Mouse (Mus musculus): Measurements from ENCODE around the gene Tmeff2. TPM values are rescaled to one million over a fixed set of nuclear protein-coding genes. Genes with fewer than 3 reads are reported as not detected.

Tmeff2 gene
- polyA plus RNA-seq, 3 experiments from 2014 or later: not detected

DNA sequence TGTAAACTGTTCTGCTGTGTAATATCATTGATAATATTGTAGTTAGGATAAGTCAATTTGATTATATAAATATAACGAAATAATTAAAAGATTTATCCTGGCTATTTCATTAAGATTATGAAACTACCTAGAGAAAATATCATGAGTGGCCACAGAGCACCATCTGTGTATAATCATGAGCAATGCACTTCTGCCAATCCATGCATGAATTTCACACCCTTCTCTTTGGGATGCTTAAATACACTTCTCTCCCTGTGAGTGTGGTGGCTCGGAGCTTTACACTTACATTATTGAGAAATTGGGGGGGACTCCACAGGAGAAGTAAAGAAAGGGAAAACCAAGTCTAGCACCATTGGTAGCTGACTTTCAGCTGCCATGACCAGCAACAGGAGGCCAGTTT lies 206.9 kb downstream of the Tmeff2 start:
- no peak for ATAC-seq

DNA sequence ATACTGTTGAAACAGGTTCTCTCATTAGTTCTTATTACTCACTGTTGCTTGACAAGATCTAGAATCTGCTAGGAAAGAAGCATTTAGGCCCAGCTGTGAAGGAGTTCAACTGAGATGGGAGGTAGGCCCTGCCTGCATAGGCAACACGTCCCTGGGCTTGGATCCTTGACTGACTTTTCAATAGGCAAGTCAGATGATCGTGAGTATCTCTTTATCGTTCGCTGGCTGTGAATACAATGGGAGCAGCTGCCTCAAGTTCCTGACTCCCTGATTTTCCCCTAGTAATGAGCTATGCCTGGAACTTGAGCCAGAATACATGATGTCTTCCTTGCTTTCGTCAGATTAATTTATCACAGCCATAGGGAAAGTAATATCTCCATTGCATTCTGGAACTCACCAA lies 214.3 kb downstream of the Tmeff2 start:
- ATAC-seq: no peak

GRCm38 (mm10) chr1:51115761-51116160 lies 215.3 kb downstream of the Tmeff2 start:
- ATAC-seq: no peak

GRCm38 (mm10) chr1:51117830-51118229 lies 217.4 kb downstream of the Tmeff2 start:
- no peak for ATAC-seq

DNA sequence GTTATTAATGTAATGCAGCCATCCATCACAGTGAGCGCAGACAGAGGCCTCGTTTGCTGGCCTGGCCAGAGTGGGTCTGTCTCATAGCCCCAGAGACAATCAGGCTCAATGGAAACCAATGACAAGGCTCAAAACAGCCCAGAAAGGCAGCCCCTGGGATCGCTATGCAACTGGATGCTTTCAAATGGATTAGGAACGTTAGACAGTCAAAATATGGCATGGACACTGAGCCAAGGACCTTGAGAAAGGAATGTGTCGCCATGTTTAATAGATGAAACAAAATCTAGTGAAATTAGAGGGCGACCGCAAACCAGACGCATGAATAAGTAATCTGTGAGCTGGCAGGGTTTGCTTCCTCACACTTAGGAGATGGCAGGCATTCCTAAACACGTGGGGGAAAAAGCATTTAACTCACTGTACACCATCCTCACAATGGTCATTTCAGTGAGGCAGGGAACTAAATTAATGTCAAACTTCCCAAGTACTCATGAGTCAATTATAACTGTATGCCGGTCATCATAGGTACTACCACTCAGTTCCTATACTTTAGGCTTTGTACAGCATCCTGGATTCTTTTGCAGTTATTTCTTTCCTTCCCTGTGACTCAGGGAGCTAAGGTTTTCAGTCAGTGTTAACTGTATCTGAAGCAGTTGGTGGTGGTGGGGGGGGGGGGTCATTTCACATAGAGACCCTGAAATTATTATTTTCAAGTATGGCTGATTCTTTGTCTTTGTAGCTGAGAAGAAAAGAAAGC lies 225.4 kb downstream of the Tmeff2 start:
- no peak for ATAC-seq

- ATAC-seq: no peak
Observed at GRCm38 (mm10) chr1:51126425-51126765, 225.9 kb downstream of the Tmeff2 start.

DNA sequence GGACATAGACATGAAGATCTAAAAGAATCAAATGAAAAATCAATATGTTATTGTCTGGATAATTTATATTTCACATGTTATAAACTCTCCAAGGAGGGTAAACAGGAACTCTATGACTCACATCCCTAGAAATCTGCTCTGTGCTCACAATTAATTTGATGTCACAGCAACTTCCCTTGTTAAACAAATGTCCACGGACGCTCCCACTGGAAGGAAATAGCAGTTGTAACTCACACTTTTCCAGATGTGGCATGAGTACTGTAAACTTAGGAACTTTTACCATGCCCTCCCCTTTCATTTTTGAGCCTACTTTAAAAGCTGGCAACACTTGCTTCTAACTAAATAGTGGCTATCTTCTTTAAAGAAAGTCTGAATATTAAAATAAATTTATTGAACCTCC lies 236.3 kb downstream of the Tmeff2 start:
- ATAC-seq: no peak

GRCm38 (mm10) chr1:51139605-51140004 lies 239.2 kb downstream of the Tmeff2 start:
- no peak for ATAC-seq

- no peak for ATAC-seq
Observed at GRCm38 (mm10) chr1:51141381-51141780, 240.9 kb downstream of the Tmeff2 start.

- no peak for ATAC-seq
Observed at GRCm38 (mm10) chr1:51142729-51143128, 242.3 kb downstream of the Tmeff2 start.

- ATAC-seq: no peak
Observed at GRCm38 (mm10) chr1:51145693-51146092, 245.2 kb downstream of the Tmeff2 start.

GRCm38 (mm10) chr1:51148481-51149137 lies 248.2 kb downstream of the Tmeff2 start:
- no peak for ATAC-seq

- ATAC-seq: no peak
Observed at GRCm38 (mm10) chr1:51149488-51149887, 249.0 kb downstream of the Tmeff2 start.

- no peak for ATAC-seq
Observed at GRCm38 (mm10) chr1:51149890-51150289, 249.4 kb downstream of the Tmeff2 start.

DNA sequence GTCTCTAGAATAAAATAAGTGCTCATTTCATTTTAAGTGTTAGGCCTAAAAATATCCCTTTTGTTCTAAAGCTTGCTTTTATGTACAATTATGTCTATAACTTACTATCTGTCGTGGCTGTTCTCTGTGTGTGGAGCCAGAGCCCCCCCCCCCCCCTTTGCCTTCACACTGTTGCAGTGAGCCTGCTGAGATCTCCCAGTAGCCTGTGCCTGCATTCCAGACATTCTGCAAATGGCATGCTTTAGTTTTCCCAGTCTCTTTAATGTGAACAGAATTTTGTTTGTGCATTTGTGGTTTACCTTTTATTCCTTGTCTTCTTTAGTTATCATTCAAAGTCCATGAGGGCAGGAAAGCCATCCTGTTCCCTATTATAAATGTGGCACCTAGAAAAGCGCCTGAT lies 251.6 kb downstream of the Tmeff2 start:
- no peak for ATAC-seq

DNA sequence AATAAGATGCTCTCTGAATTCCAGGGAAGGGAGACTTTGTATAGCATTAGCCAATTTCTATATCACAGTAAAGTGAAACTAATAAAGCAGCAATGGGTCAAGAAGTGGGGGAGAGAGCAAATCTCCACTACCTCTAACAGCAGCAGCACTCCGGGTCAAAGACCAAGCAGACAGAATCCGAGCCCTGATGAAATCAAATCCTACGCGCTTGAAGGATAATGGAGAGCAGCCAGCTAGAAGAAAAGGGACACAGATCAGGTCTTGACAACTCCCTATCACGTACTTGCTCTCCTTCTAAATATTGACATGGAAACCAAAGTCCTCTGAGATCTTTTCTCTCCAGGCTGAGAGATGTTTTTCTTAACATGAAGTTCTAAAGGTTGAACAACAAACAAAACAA lies 252.4 kb downstream of the Tmeff2 start:
- ATAC-seq: no peak

DNA sequence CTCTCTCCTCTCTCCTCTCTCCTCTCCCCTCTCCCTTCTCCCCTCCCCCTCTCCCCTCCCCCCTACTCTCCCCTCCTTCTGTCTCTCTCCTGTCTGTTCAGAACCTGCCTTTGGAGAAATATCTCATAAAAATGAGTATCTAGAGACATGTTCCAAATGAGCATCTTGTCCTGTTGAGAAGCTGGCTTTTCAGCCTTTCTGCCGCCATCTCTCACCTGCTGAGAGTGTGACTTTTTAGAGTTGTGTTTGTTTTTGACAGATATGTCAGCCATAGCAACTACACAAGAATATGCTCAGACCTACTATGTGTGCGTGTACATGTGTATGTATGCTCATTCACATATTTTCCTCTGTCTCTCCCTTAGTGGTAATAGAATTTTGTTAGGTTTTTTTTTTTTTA lies 283.8 kb downstream of the Tmeff2 start:
- no peak for ATAC-seq

GRCm38 (mm10) chr1:51189008-51189407 lies 288.6 kb downstream of the Tmeff2 start:
- no peak for ATAC-seq

DNA sequence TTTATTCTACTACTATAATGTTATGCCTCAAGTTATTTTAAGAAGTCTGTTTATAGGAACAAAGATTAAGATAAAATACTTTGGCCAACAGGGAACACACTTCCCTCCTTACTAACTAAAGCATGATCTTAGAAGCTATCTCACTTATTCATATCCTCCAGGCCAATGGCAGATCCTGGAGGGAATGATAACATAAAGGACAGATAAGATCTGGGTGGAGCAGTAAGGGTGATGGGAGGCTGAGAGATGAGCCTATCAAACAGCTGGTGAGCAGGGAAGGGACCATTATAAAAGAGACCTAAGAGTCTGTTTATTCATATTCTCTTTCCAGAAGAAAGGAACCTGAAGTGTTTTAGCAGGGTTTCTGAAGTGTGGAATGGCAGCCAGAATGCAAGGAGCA lies 290.8 kb downstream of the Tmeff2 start:
- no peak for ATAC-seq

DNA sequence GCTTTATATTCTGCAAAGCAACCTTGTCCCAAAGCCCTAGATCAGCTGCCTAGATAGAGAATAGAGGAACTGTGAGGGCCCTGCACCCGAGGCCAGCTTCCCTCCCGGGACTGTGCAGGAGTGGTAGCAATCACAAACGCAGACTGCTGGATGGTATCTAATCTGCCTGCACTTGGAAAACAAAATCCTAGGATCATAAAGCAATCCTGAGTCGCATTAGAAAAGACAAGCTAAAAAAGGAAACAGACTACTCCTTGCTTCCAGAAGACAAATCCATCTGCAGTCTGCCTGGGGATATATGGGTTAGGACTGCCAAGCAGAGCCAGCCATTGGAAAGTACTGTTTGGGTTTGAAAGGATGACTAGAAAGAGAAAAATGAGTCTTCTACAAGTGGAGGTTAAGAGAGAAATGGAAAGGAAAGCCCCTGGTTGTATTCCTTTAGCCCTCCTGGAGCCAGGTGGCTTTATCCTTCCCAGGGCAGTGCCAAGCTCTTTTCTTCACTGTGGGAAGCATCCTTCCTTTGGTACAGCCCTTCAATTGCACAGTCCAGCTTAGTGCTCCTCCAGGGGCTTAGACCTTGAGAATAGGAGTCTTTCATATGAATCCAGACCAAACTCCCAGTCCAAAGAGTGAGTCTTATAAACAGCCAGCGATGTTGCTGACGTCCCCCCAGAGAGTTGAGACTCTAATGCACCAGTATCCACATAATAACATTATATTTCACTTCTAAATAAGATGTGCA lies 291.6 kb downstream of the Tmeff2 start:
- no peak for ATAC-seq

DNA sequence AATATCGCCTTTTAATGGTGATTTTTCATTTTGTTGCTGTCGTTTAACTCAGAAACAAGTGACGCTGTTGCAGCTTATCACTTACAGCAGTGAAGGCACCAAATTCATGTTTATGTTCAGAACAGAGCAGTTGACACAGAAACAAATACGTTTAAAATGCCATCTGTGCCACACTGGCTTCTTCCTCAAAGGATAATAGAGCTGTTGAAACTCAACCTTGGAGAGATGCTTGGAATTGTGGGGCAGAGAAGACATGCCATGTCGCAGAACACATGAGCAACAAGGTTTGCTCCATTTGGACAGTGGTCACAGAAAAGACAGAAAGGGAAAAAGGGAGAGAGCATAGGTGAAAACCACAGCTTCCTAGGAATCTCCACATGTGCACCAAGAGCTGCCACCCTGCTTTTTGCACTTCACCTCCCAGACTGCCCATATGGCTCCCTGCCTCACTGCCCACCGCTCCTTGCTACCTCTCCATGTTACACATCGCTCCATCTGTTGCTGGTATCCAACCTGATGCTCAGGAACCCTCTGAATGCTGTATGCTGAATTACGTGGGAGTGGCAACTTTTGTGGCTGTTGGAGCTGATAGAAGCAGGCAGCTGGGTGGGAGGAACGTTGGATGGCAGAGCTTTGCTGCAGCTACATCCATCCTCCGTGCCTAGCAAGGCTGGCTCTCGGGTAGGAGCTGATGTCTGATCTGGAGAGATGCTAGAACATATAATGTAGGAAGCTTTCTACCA lies 298.8 kb downstream of the Tmeff2 start:
- no peak for ATAC-seq

GRCm38 (mm10) chr1:51199954-51200353 lies 299.5 kb downstream of the Tmeff2 start:
- no peak for ATAC-seq

DNA sequence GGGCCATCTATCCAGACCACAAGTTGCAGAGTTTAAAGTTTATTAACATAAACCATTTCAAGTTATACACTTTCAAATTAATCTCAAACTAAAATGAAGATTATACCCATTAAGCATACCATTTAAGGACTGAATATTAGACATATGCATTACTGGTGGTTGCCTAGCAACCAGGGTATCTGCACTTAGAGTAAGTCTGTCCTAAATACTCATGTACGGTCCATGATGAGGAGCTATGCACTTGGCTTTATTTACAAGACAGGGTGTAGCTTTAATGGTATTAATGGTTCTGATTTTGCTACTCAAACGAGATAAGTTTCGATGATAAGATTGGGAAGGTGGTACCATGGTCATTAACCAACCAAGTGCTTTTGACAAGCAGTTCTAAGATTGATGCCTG lies 315.2 kb downstream of the Tmeff2 start:
- ATAC-seq: no peak
